Mouse (Mus musculus): ENCODE results near the gene Slc4a4. TPM values are rescaled to one million over a fixed set of nuclear protein-coding genes. Genes with fewer than 3 reads are reported as not detected.
"Not testable (repeated sequence)": the region's sequence is repeated elsewhere in the genome, so short reads cannot be mapped to it uniquely, and the experiment has no call there.

The Slc4a4 gene
- total RNA-seq, 4 experiments from 2014 or later: 34.4 to 37.7 (median 35.1) TPM

DNA sequence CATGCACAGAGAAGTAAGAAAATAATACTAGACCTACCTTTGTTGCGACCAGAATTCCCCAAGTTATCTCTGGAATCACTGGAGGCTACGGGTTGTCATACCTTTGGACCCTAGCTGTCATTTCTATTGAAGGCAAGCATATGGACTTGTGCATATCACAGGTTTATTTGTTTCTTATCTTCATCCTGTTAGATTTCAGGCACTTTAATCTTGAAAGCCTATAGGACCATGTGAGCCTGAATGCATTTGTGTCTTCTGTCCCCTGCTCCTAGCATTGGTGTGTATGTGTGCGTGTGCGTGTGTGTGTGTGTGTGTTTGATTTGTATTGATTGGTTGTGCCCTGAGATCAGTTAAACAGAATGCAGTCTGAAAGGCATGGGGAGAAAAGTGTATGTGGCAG lies 185.3 kb downstream of the Slc4a4 start:
- DNase-seq (ENCODE audit: low spot score): no peak

DNA sequence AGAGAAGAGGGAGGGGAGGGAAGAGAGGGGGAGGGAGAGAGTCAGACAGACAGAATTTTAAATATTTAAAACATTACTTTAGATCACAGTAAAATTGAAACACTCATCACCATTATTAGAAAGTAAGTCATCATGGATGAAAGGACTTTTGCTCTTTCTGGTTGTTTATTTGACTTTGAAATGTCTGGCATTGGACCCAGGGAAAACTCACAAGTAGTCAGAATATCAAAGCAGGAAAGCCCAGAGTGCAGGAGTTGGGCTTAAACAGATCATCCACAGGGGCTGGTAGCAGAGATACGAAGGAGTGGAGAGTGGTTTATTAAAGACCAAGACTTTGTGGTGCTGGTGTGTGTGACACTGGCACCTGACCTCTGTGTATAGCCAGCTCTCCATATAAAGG lies 191.1 kb downstream of the Slc4a4 start:
- DNase-seq (ENCODE audit: low spot score): no peak

DNA sequence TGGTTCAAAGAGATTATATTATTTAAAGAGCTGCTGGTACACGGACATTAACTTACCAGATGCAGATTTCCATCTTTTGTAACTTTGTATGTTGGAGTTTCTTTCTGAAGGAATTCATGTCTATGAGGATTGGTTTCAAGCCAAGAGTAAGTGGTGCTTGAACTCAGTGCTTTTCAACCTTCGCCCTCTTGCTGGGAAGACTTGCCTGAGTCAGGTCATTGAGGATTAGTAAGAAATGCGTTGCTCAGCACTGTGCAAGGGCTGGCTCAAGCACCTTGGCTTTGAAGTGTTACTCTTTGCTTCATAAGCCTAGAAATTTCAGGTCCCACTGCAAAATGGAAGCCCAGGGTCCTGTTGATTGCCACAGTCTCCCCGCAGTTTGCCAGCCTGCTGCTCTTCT lies 196.9 kb downstream of the Slc4a4 start:
- no peak for DNase-seq (ENCODE audit: low spot score)

DNA sequence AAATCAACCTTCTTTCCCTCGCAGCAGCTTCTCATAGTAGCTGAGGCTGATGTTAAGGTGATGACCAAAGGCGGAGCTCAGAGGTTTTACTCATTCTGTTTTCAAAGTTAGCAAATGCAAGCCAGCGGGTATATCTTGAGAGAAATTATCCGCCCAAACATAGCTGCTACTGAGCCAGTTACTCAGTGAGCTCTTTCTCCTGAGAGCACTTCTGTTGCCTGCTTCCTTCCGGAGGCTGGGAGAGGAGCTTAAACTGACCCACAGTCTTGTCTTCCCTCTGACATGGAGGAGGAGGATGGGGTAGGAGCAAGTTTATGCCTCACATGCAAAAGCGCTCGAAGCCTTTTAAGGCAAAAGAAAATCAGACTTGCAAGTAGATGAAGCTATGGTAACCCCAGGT lies 201.3 kb downstream of the Slc4a4 start:
- no peak for DNase-seq (ENCODE audit: low spot score)

DNA sequence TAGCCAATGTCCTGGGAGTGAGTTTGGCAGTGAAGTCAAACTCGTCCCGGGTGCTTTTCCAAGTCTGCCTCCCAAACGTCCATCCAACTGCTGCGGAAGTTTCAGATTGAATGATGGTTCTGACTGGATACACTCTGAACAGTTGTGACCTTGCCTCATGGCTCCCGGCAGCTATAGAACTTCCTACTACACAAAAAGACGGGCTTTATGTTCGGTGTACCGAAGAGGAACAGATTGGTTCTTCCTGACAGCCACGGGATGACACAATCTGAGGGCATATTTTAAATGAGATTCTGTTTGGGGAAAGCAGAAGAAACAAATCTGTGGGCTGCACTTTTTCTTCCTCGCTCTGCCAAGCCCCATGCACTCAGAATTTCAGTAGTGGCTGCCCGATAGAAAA lies 201.8 kb downstream of the Slc4a4 start:
- no peak for DNase-seq (ENCODE audit: low spot score)

DNA sequence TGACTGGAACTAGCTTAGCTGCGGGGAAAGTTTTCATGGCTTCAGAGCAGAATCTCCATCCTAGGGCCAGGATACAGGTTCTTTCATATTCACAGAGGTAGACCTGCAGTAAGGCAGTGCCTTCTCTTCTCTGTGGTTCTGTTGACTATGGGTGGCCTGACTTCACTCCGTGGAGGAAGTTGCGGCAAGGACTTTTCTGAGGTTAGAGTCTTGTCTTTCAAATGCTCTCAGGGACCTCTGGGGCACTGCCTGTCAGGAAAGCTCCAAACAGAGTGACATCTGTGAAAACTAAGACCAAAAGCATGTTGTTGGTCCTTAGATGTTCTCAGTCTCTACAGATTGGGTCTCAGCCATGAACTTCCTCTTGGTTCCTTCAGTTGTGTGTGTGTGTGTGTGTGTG lies 203.5 kb downstream of the Slc4a4 start:
- no peak for DNase-seq (ENCODE audit: low spot score)

DNA sequence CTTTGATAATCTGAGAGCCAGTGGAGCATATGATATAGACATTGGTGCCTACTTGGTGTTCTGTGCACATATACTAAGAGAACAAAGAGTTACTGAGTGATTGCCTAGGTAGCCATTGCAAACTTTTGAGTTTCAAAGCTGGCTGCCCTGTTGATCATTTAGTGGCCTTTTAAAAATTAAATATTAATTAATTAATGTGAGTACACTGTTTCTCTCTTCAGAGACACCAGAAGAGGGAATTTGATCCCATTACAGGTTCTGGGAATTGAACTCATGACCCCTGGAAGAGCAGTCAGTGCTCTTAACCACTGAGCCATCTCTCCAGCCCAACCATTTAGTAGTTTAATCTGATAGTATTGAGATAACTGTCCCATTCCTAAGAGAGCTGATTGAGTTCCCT lies 209.8 kb downstream of the Slc4a4 start:
- DNase-seq (ENCODE audit: low spot score): no peak

DNA sequence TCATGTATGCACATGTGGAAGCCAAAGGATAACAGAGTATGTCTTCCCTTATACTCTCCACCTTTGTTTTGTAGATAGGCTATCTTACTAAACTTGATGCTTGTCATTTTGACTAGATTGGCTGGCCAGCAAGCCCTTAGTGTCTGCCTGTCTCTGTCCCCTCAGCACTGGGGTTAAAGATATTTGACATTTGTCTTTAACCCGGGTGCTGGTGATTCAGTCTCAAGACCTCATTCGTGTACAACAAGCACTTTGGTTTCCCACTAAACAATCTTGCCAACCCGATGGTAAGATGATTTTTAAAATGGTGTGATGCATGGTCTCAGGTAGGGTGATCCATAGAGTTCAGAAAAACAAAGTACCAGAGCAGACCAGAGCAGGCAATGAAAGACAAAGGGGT lies 210.7 kb downstream of the Slc4a4 start:
- DNase-seq (ENCODE audit: low spot score): no peak

DNA sequence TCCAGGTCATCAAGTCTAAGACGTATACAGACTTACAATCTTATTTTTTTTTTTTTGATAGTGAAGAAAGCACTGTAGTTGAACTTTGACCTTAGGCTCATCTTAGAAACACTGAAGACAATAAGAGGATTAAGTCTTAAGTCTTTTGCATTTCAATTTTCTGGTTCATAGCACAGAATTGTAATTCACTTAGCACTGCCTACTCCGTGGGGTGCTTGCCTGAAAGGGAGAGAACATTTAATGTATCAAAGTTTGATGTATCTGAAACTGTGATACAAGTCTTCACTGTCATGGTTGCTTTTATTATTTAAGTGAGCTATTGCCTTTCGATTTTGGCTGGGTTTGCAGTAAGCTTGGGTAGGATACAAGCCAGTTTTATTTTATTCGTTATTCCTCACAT lies 211.5 kb downstream of the Slc4a4 start:
- DNase-seq (ENCODE audit: low spot score): no peak

DNA sequence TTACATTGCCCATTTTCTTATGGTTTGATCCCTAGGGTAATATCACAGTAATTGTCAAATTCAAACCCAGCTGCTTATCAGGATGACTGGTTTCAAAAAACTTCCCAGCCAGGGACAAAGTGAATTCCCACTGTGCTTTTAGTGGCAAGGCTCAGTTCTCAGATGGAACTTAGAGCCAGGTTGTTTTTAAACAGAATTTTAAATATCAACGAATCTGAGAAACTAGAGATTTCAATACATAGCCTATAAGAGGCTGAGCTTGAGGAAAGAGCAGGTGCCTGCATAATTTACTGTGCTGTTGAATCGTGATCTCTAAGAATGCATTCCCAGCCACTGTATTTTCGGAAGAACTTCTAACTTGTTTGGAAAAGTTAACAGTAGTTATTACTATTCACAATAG lies 213.3 kb downstream of the Slc4a4 start:
- DNase-seq (ENCODE audit: low spot score): no peak

DNA sequence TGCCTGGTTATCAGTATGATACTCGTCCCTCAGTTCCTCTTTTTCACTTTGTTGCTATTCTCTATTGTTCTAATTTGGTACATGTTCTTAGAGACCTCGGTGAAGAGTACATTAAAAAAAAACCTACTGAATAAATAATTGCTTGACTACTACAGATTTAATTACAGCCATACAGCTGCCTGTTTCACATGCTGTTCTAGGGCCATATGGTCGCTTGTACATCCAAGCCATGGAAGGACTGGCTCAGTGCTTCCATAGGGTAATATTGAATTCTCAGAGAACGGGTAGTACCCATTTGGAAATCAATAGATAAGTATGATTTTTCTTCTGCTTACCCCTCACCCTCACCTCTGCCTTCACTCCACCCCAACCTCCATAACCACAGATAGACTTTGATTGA lies 215.9 kb downstream of the Slc4a4 start:
- no peak for DNase-seq (ENCODE audit: low spot score)

DNA sequence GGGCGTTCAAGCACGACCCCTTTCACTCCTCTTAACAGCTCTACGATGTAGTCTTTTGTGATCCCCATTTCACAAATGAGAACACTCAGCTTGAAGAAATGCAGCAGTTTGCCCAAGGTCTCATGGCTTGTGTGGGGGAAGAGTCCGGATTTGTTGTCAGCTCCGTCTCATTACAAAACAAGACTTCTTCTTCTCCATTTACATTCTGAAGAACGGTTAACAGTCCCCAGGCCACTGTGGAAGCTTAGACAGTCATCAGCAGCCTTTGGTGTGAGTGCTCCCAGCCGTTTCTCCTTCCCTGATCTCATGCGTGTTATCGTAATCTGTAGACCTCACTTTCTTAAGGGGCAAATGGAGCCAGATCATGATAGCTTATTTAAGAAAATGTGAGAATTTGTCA lies 218.7 kb downstream of the Slc4a4 start:
- no peak for DNase-seq (ENCODE audit: low spot score)

DNA sequence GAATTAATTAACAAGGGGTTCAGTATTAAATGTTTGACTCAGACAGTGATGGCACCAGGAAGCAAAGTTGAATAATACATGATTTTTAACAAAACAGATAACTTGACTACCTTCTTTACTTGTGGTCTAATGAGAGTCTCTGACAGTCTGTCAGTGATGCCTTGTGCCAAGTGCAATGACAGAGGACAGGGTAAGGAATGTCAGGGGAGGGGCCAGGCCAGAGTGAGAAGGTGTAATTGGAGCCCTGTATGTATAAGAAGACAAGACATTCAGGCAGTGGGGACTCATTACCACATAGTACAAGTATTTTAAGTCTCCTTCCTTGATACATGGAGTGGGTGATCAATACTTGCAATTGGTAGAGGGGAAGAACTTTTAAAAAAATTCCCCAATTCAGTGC lies 219.6 kb downstream of the Slc4a4 start:
- DNase-seq (ENCODE audit: low spot score): no peak

DNA sequence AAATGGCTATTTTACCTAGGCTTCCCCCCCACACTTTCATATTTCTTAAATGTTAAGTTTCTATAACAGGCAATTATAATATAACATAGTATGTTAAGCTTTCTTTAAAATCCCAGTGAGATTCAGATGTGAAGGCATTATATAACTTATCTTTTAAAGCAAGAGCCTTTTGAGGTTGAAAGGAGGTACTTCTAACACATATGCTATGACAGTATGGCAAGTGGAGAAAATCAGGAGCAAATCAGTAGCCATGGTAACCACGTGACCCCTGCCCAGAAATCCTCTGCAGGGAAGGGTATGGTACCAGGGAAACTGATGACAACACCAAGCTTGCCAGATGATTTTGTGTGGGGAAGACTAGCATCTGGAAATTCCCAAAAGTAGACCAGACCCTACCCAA lies 222.2 kb downstream of the Slc4a4 start:
- no peak for DNase-seq (ENCODE audit: low spot score)

DNA sequence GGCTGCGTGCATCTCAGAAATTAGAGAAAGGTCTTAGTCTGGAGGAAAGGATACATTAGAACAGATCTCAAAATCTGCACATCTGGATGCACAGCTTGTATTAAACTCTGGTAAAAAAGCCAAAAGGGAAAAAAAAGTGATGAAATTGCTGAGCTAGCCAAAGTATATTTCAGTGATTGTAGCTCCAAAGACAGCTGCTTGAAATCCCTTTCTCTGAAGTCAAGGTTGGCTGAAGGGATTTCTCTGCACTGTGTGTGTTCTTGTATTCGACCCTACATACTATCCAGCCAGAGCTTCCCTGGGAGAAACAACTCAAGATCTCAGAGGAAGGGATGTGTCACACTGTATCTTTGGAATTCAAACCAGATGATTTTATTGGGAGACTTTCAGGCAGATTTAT lies 223.2 kb downstream of the Slc4a4 start:
- no peak for DNase-seq (ENCODE audit: low spot score)

DNA sequence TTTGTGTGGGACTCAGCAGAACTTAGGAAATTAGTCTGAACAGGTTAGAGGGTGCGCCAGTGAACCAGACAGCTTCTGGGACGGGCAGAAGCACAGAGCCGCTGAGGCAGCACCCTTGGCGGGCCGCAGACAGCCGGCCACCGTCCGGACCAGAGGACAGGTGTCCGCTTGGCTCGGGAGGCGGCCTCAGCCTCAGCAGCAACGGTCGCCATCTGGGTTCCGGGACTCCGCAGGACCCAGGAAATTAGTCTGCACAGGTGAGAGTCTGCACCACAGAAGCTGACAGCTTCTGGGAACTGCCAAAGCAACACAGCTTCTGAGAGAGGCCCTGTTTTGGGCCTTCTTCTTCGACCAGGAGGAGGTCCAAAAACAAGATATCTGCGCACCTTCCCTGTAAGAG lies 225.4 kb downstream of the Slc4a4 start:
- DNase-seq (ENCODE audit: low spot score): not testable (repeated sequence)

DNA sequence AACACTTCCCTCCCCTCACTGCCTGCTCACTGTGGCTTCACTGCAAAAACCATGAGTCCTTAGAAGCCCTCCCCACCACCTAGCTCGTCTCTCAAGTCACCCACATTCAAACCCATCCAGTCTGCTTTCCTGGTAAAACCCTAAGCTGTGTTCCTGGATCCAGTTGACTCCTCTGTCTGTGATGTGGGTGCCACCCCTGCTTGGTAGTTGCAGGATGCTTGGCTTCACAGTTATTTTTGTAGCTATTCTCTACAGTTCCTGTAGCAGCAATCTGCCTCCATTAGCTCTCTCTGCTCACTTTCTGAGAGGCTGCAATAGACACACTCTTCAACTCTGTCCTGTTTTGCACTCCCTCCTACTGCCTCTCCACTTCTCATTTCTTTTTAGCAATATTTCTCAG lies 234.3 kb downstream of the Slc4a4 start:
- no peak for DNase-seq (ENCODE audit: low spot score)

DNA sequence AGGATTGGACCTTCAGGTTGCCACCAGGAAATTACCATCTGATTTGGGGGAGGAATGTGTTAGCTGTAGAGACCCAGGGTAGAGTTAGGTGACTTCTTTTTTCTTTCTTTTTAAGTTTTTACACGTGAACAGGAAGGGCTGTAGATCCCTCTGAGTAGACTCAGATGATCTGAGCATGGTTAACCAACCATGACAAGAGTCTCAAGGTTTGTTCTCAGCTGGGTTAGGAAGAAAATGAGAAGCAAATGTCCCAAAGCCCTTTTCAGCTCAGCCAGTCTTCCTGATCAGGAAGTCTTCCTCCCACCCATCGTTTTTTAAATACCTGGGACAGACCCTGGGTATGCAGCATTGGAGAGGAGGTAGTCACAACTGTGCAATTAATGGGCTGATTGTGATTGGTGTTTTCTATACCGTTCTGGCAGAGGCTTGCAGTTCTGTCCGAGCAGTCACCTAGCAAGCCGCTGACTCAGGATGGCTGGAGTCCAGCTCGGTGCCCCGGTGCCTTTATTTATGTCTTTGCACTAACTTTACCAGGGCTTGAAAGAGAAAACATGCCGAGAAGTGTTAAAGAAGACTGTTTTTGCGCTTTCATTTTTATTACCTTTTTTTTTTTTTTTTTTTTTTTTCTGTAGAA lies 236.8 kb downstream of the Slc4a4 start:
- DNase-seq (ENCODE audit: low spot score): no peak

DNA sequence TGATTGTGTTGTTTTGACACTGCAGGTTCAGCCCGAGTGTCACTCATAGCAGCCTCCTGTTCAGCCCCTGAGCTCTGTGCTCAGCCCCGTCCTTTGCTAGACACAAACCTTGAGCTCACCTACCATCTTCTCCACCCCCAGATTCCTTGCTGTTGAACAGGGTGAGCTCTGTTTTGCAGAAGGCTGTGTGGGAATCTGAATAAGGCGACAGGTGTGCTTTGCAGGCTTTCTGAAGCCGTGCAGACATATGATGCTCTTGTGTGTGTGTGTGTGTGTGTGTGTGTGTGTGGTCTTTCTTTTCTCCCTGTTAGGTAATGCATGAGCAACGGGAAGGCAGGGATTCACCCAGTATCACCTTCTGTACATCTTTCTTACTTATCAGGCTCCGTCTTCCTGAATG lies 241.6 kb downstream of the Slc4a4 start:
- DNase-seq (ENCODE audit: low spot score): no peak

DNA sequence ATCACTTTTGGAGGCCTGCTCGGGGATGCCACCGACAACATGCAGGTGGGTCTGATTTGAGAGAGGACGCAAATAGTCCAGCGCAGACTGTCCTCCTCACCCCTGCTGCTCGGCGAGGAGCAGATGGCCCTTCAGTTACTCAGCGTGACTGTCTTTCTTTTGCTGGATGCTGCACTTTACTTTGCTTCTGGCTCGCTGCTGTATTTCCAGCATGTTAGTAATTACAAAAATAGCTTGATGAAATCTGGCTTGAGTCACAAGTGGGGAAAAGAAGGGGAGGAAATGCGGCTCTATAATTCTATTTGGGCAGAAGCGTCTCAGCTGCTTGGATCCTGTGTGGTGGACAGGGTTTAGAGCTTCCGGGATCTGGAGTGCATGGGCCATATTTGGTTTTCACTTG lies 249.2 kb downstream of the Slc4a4 start:
- DNase-seq (ENCODE audit: low spot score): no peak

DNA sequence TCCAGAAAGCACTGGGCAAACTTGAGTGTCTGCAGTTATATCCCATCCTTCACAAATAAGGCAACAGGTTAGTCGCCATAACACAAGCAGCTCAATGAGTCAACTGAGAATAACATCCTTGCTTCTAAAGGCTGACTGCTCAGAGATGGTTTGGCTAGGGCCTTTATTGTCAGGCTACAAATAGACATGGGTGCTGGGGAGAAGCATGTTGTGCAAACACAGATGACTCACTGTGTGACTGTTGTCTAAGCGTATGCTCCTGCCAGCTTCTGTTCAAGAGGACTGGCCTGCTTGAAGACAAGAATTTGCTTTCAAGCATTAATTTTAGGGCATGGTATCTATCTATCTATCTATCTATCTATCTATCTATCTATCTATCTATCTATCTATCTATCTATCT lies 253.5 kb downstream of the Slc4a4 start:
- peak; percentile 11 for DNase-seq (ENCODE audit: low spot score)

DNA sequence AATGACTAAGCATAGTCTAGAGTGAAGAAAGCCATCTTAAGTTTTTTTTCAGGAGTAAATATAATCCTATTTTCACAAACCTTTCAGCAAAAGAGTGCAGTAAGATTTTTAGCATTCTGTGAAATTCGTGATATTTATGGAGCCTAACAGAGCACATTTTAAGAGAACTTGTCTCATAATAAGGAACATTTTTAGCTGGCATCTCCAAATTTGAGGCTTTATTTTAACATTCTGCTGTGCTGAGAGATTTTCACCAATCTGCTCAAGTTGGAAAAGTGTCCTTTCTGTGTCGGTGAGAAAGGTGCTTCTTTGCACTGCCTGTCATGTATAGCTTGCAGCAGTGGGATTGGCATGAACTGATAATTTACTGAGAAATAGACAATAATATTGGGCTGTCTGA lies 255.1 kb downstream of the Slc4a4 start:
- no peak for DNase-seq (ENCODE audit: low spot score)

DNA sequence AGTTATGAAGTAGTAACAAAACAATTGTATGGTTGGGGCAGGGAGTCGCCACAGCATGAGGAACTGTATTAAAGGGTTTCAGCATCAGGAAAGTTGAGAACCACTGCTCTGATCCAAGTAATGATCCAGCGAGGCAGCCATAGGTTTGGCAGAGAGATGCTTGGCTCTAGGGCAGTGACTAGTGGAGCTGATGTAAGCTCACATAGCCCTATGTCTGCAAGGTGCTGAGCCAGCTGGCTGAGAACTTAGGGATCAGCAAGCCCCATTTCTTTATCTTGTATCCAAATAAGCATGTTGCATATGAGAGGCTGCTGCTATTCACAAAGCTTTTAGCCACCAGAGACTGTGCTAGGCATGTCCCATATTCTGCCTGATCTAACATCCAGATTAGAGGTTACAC lies 259.7 kb downstream of the Slc4a4 start:
- DNase-seq (ENCODE audit: low spot score): no peak

DNA sequence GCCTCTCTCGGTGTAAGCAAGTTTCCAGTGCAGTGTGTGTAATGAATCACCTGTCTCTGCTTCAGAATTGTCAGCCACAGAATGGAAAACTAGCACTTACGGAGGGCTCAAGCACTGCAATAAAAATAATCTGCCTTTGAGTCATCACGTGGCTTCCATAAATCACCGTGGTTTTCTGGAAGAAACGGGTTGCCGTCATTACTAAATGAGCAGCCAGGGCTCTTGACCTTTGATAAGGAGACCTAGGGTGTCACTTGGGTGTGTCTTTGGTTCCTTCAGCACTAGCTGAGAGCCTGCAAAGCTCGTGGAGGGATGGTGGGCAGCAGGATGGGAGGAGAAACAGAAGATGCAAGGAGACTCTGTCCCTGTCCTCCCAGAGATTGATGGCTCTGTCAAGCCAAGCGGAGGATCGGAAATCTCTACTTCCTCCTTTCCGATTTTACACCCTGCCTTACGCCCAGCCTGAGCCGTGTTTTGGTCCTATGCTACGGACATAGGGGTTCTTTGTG lies 260.7 kb downstream of the Slc4a4 start:
- no peak for DNase-seq (ENCODE audit: low spot score)
